Mouse (Mus musculus) limb, embryonic 10.5 days (tissue): ENCODE data around the gene Rab31. TPM values are rescaled to one million over a fixed set of nuclear protein-coding genes. Genes with fewer than 3 reads are reported as not detected.

ENCODE experiments used
- DNase-seq: peaks from one replicate; pipeline ENCODE4 v3.0.0-alpha.2; 2017; ENCODE audit warnings: low spot score
- H3K27ac ChIP-seq: fragments of 300-500 bp; sonication (generic); 2 replicates; pipeline ENCODE4 v1.5.1; 2016; ENCODE audit warnings: mild to moderate bottlenecking
- H3K27me3 ChIP-seq: fragments of 300-500 bp; sonication (generic); 2 replicates; pipeline ENCODE4 v1.6.1; 2016; ENCODE audit warnings: low read depth, mild to moderate bottlenecking; ENCODE audit not compliant: poor library complexity, severe bottlenecking
- H3K36me3 ChIP-seq: fragments of 300-500 bp; sonication (generic); 2 replicates; pipeline ENCODE4 v1.6.1; 2016; ENCODE audit warnings: mild to moderate bottlenecking, moderate library complexity
- H3K4me1 ChIP-seq: fragments of 300-500 bp; sonication (generic); 2 replicates; pipeline ENCODE4 v1.6.1; 2016
- H3K4me3 ChIP-seq: fragments of 300-500 bp; sonication (generic); 2 replicates; pipeline ENCODE4 v1.5.1; 2016; ENCODE audit warnings: mild to moderate bottlenecking, moderate library complexity
- H3K9me3 ChIP-seq: fragments of 300-500 bp; sonication (generic); replicated peaks from 2 replicates; pipeline ENCODE4 v1.6.1; 2016; ENCODE audit warnings: mild to moderate bottlenecking
- WGBS: fragments of 180-500 bp; shearing (Covaris S2); methylation state at CpG from one replicate; pipeline ENCODE4 v1.1.7; 2016; 5-methylcytosine and 5-hydroxymethylcytosine counted together
- polyA plus RNA-seq: library from polyadenylated mRNA; unstranded; fragments of >200 nt; fragmentation: Nextera tagmentation; extraction: Ambion mirVana; gene quantifications from 2 replicates; pipeline ENCODE4 v1.2.1, GENCODE M21; 2016

Gene Rab31
- polyA plus RNA-seq, result 51.7 and 52.3 TPM in 2 replicates

GRCm38 (mm10) chr17:65771951-65772934, at the start of gene Rab31:
Rab31 (minus strand) TSS chr17:65772752.
- H3K27ac ChIP-seq, result peak within 1 kb of the TSS; percentile 89
- under 1% methylated on average over 75 of the region's 75 CpGs for WGBS
- DNase-seq, result peak; percentile 85
- peaks cover 52% of the 10 kb centered on the region for H3K4me1 ChIP-seq
- peak within 1 kb of the TSS; percentile 74 for H3K4me3 ChIP-seq
- no peaks in the 10 kb centered on the region for H3K9me3 ChIP-seq
- H3K27me3 ChIP-seq, result peaks cover 8% of the 10 kb centered on the region; the same call in 1 of the 2 replicates
- H3K36me3 ChIP-seq, result no peaks in the 10 kb centered on the region

- Histone ChIP-seq H3K4me1 (no peaks in the 10 kb centered on the region), H3K9me3 (no peaks in the 10 kb centered on the region), H3K4me3 (no peak overlapping the region), H3K36me3 (peaks cover 95% of the 10 kb centered on the region), H3K27ac (no peak overlapping the region), H3K27me3 (no peaks in the 10 kb centered on the region)
- DNase-seq, result no peak
- WGBS, result 92% methylated on average over 5 of the region's 5 CpGs
Measured at GRCm38 (mm10) chr17:65820197-65820596, 47.6 kb upstream of the Rab31 start.

GRCm38 (mm10) chr17:65813763-65814162, 41.2 kb upstream of the Rab31 start:
- Histone ChIP-seq H3K27me3 (no peaks in the 10 kb centered on the region), H3K4me3 (no peak overlapping the region), H3K27ac (no peak overlapping the region), H3K4me1 (no peaks in the 10 kb centered on the region), H3K36me3 (peaks cover 94% of the 10 kb centered on the region), H3K9me3 (no peaks in the 10 kb centered on the region)
- WGBS, result 95% methylated on average over 8 of the region's 8 CpGs
- DNase-seq, result no peak

- DNase-seq, result no peak
- no peaks in the 10 kb centered on the region for H3K9me3 ChIP-seq
- no peak overlapping the region for H3K27ac ChIP-seq
- H3K4me3 ChIP-seq, result no peak overlapping the region
- H3K4me1 ChIP-seq, result no peaks in the 10 kb centered on the region
- H3K36me3 ChIP-seq, result peaks cover 84% of the 10 kb centered on the region
- no peaks in the 10 kb centered on the region for H3K27me3 ChIP-seq
- 88% methylated on average over 5 of the region's 5 CpGs for WGBS
Measured at GRCm38 (mm10) chr17:65811032-65811431, 38.5 kb upstream of the Rab31 start.

- no peak overlapping the region for H3K27ac ChIP-seq
- WGBS, result 82% methylated on average over 2 of the region's 2 CpGs
- H3K4me1 ChIP-seq, result no peaks in the 10 kb centered on the region
- H3K4me3 ChIP-seq, result no peak overlapping the region
- H3K27me3 ChIP-seq, result no peaks in the 10 kb centered on the region
- H3K9me3 ChIP-seq, result no peaks in the 10 kb centered on the region
- DNase-seq, result no peak
- peaks cover 63% of the 10 kb centered on the region for H3K36me3 ChIP-seq
Measured at GRCm38 (mm10) chr17:65806416-65806815, 33.9 kb upstream of the Rab31 start.

- H3K27me3 ChIP-seq, result no peaks in the 10 kb centered on the region
- WGBS, result 80% methylated on average over 4 of the region's 4 CpGs
- no peak overlapping the region for H3K4me3 ChIP-seq
- no peaks in the 10 kb centered on the region for H3K9me3 ChIP-seq
- H3K4me1 ChIP-seq, result no peaks in the 10 kb centered on the region
- H3K27ac ChIP-seq, result no peak overlapping the region
- DNase-seq, result no peak
- peaks cover 59% of the 10 kb centered on the region for H3K36me3 ChIP-seq
Measured at GRCm38 (mm10) chr17:65805966-65806365, 33.4 kb upstream of the Rab31 start.

- no peak overlapping the region for H3K27ac ChIP-seq
- DNase-seq, result no peak
- no peaks in the 10 kb centered on the region for H3K4me1 ChIP-seq
- H3K4me3 ChIP-seq, result no peak overlapping the region
- no peaks in the 10 kb centered on the region for H3K9me3 ChIP-seq
- H3K36me3 ChIP-seq, result peaks cover 32% of the 10 kb centered on the region
- no peaks in the 10 kb centered on the region for H3K27me3 ChIP-seq
- WGBS, result 90% methylated on average over 4 of the region's 4 CpGs
Measured at GRCm38 (mm10) chr17:65802026-65802425, 29.5 kb upstream of the Rab31 start.

GRCm38 (mm10) chr17:65800451-65800850, 27.9 kb upstream of the Rab31 start:
- no peaks in the 10 kb centered on the region for H3K4me1 ChIP-seq
- no peak overlapping the region for H3K4me3 ChIP-seq
- no peak overlapping the region for H3K27ac ChIP-seq
- no peaks in the 10 kb centered on the region for H3K9me3 ChIP-seq
- 94% methylated on average over 6 of the region's 6 CpGs for WGBS
- H3K27me3 ChIP-seq, result no peaks in the 10 kb centered on the region
- no peak for DNase-seq
- H3K36me3 ChIP-seq, result peaks cover 23% of the 10 kb centered on the region

- H3K4me1 ChIP-seq, result no peaks in the 10 kb centered on the region
- no peak overlapping the region for H3K4me3 ChIP-seq
- no peaks in the 10 kb centered on the region for H3K9me3 ChIP-seq
- H3K27me3 ChIP-seq, result no peaks in the 10 kb centered on the region
- 90% methylated on average over 1 of the region's 1 CpGs for WGBS
- no peak overlapping the region for H3K27ac ChIP-seq
- DNase-seq, result no peak
- H3K36me3 ChIP-seq, result peaks cover 26% of the 10 kb centered on the region
Measured at GRCm38 (mm10) chr17:65799353-65799752, 26.8 kb upstream of the Rab31 start.

GRCm38 (mm10) chr17:65798446-65798845, 25.9 kb upstream of the Rab31 start:
- no peak overlapping the region for H3K4me3 ChIP-seq

GRCm38 (mm10) chr17:65796056-65796455, 23.5 kb upstream of the Rab31 start:
- Histone ChIP-seq H3K36me3 (peaks cover 13% of the 10 kb centered on the region), H3K27me3 (no peaks in the 10 kb centered on the region), H3K4me1 (no peaks in the 10 kb centered on the region), H3K27ac (no peak overlapping the region), H3K9me3 (no peaks in the 10 kb centered on the region), H3K4me3 (no peak overlapping the region)
- no peak for DNase-seq
- WGBS, result 92% methylated on average over 7 of the region's 7 CpGs

More at GRCm38 (mm10) chr17:65798446-65798845, 25.9 kb upstream of the Rab31 start:
- Histone ChIP-seq H3K27ac (no peak overlapping the region), H3K9me3 (no peaks in the 10 kb centered on the region), H3K36me3 (peaks cover 22% of the 10 kb centered on the region), H3K27me3 (no peaks in the 10 kb centered on the region), H3K4me1 (no peaks in the 10 kb centered on the region)
- 80% methylated on average over 4 of the region's 4 CpGs for WGBS
- DNase-seq, result no peak

- WGBS, result 84% methylated on average over 13 of the region's 13 CpGs
- Histone ChIP-seq H3K27me3 (no peaks in the 10 kb centered on the region), H3K4me1 (no peaks in the 10 kb centered on the region), H3K27ac (no peak overlapping the region), H3K9me3 (no peaks in the 10 kb centered on the region), H3K36me3 (peaks cover 20% of the 10 kb centered on the region), H3K4me3 (no peak overlapping the region)
- no peak for DNase-seq
Measured at GRCm38 (mm10) chr17:65794096-65794850, 21.7 kb upstream of the Rab31 start.
